Mouse (Mus musculus): ENCODE results near the gene Nudcd3. TPM values are rescaled to one million over a fixed set of nuclear protein-coding genes. Genes with fewer than 3 reads are reported as not detected.
"Not testable (repeated sequence)": the region's sequence is repeated elsewhere in the genome, so short reads cannot be mapped to it uniquely, and the experiment has no call there.

Nudcd3 gene
- total and polyA plus RNA-seq, 3 experiments = 30.7 to 82.2 (median 35.6) TPM

- H3K4me3 ChIP-seq (replicated peaks in 1 of 3; ENCODE audit: low read depth in 2 of 3, low read length in 2 of 3, poor library complexity in 1 of 3); H3K27ac ChIP-seq (ENCODE audit: insufficient read depth, low read depth); H3K9me3 ChIP-seq (replicated peaks; ENCODE audit: low read length); H3K4me1 ChIP-seq (ENCODE audit: control insufficient read depth in 1 of 2, insufficient read depth in 2 of 2); H3K27me3 ChIP-seq (replicated peaks); H3K9ac ChIP-seq (ENCODE audit: insufficient read depth, low read depth); dilution Hi-C loops (cut with MboI; ENCODE audit: extremely low pct_ligation_motif_present, extremely low pct_unique_long_range_greater_than_20kb, low sequenced_read_pairs); in situ Hi-C loops (cut with MboI; ENCODE audit: low pct_ligation_motif_present, low pct_unique_long_range_greater_than_20kb, low sequenced_read_pairs); H3K4me2 ChIP-seq (ENCODE audit: insufficient read depth, low read depth, poor library complexity, severe bottlenecking); H3K36me3 ChIP-seq (replicated peaks in 1 of 2; ENCODE audit: control insufficient read depth in 1 of 2, insufficient read depth in 1 of 2, low read length in 1 of 2); H3K79me2 ChIP-seq (replicated peaks; ENCODE audit: control insufficient read depth, extremely low read depth, insufficient read depth, poor library complexity, severe bottlenecking): not testable (repeated sequence)
- peak; percentile 0; the same call in 1 of the 2 replicates for TF ChIP-seq RAD21 (IDR thresholded peaks at IDR 0.05; ENCODE audit: low read depth, low read length)
- peak in 1 of 2 experiments; percentile 38; a peak in 2 of 4 replicates for TF ChIP-seq CTCF (conservative IDR thresholded peaks at IDR 0.05 in 1 of 2, IDR thresholded peaks at IDR 0.05 in 1 of 2; ENCODE audit: low read depth in 2 of 2, low read length in 2 of 2)
- TF ChIP-seq ZNF384 (IDR thresholded peaks at IDR 0.05; ENCODE audit: low read depth, low read length) = peak; percentile 24; the same call in 1 of the 2 replicates
- TF ChIP-seq SMC3 (IDR thresholded peaks at IDR 0.05; ENCODE audit: low read depth, low read length) = peak; percentile 22; the same call in 1 of the 2 replicates
- peak; percentile 9 for DNase-seq (ENCODE audit: extremely low read depth)
These were observed 103.6 kb downstream of the Nudcd3 start for GRCm38 (mm10) chr11:6096637-6097036.

GRCm38 (mm10) chr11:6086991-6087390 is 113.2 kb downstream of the Nudcd3 start:
- Histone ChIP-seq H3K9me3 (replicated peaks; ENCODE audit: low read length) (no peaks in the 10 kb centered on the region), H3K79me2 (replicated peaks; ENCODE audit: control insufficient read depth, extremely low read depth, insufficient read depth, poor library complexity, severe bottlenecking) (no peaks in the 10 kb centered on the region), H3K9ac (ENCODE audit: insufficient read depth, low read depth) (no peak overlapping the region), H3K4me1 (ENCODE audit: control insufficient read depth in 1 of 2, insufficient read depth in 2 of 2) (no peaks in the 10 kb centered on the region), H3K4me3 (replicated peaks in 1 of 3; ENCODE audit: low read depth in 2 of 3, low read length in 2 of 3, poor library complexity in 1 of 3) (no peak overlapping the region), H3K36me3 (replicated peaks in 1 of 2; ENCODE audit: control insufficient read depth in 1 of 2, insufficient read depth in 1 of 2, low read length in 1 of 2) (no peaks in the 10 kb centered on the region), H3K4me2 (ENCODE audit: insufficient read depth, low read depth, poor library complexity, severe bottlenecking) (no peak overlapping the region), H3K27me3 (replicated peaks) (peaks cover 9% of the 10 kb centered on the region), H3K27ac (ENCODE audit: insufficient read depth, low read depth) (no peak overlapping the region)
- in situ Hi-C loops (cut with MboI; ENCODE audit: low pct_ligation_motif_present, low pct_unique_long_range_greater_than_20kb, low sequenced_read_pairs) = no loop called here
- no peak for DNase-seq (ENCODE audit: extremely low read depth)
- no peak for TF ChIP-seq ETS1 (conservative IDR thresholded peaks at IDR 0.05; ENCODE audit: low read depth, low read length)
- TF ChIP-seq JUND (conservative IDR thresholded peaks at IDR 0.05; ENCODE audit: low read depth, low read length) = no peak
- TF ChIP-seq BHLHE40 (IDR thresholded peaks at IDR 0.05; ENCODE audit: low read depth, low read length) = no peak
- TF ChIP-seq POLR2A (IDR thresholded peaks at IDR 0.05; ENCODE audit: low read depth, low read length) = no peak
- no peak for TF ChIP-seq RAD21 (IDR thresholded peaks at IDR 0.05; ENCODE audit: low read depth, low read length)
- TF ChIP-seq MAFK (IDR thresholded peaks at IDR 0.05; ENCODE audit: insufficient replicate concordance, low read length) = no peak
- dilution Hi-C loops (cut with MboI; ENCODE audit: extremely low pct_ligation_motif_present, extremely low pct_unique_long_range_greater_than_20kb, low sequenced_read_pairs) = no loop called here

DNA sequence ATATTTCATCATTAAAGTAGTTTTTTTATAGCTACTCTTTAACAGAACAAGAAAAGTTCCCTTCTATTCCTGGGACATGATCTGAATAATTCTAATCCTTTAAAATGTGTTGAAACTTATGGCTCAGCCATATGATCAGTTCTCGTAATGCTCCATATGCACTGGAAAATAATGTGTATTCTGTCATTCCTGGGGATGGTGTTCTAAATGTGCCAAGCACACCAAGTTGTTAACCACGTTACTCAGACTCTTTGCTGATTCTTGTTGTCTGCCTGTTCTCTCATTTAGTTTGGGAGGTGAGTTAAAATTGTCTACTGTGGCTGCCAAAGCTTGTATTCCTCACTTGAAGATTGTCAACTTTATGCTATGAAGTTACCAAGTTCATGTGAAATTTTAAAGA is 121.5 kb downstream of the Nudcd3 start:
- in situ Hi-C loops (cut with MboI; ENCODE audit: low pct_ligation_motif_present, low pct_unique_long_range_greater_than_20kb, low sequenced_read_pairs) = loop anchor here (5.0 kb wide), 1 partner anchor 41 kb away; no protein-coding TSS in a partner anchor
- no peak overlapping the region for H3K4me3 ChIP-seq (replicated peaks in 1 of 3; ENCODE audit: low read depth in 2 of 3, low read length in 2 of 3, poor library complexity in 1 of 3)
- no peaks in the 10 kb centered on the region for H3K79me2 ChIP-seq (replicated peaks; ENCODE audit: control insufficient read depth, extremely low read depth, insufficient read depth, poor library complexity, severe bottlenecking)
- no peak overlapping the region for H3K27ac ChIP-seq (ENCODE audit: insufficient read depth, low read depth)
- dilution Hi-C loops (cut with MboI; ENCODE audit: extremely low pct_ligation_motif_present, extremely low pct_unique_long_range_greater_than_20kb, low sequenced_read_pairs) = no loop called here
- no peak overlapping the region for H3K4me2 ChIP-seq (ENCODE audit: insufficient read depth, low read depth, poor library complexity, severe bottlenecking)
- DNase-seq (ENCODE audit: extremely low read depth) = no peak
- no peaks in the 10 kb centered on the region for H3K36me3 ChIP-seq (replicated peaks in 1 of 2; ENCODE audit: control insufficient read depth in 1 of 2, insufficient read depth in 1 of 2, low read length in 1 of 2)
- TF ChIP-seq ZC3H11A (IDR thresholded peaks at IDR 0.05; ENCODE audit: low read depth, low read length) = no peak
- no peak for TF ChIP-seq IRF4 (IDR thresholded peaks at IDR 0.05; ENCODE audit: low read depth, low read length)
- TF ChIP-seq ELF1 (IDR thresholded peaks at IDR 0.05; ENCODE audit: low read depth, low read length) = no peak
- no peak for TF ChIP-seq TCF12 (IDR thresholded peaks at IDR 0.05; ENCODE audit: low read depth, low read length)
- TF ChIP-seq GABPA (IDR thresholded peaks at IDR 0.05; ENCODE audit: insufficient replicate concordance, low read depth, low read length) = no peak
- TF ChIP-seq USF2 (conservative IDR thresholded peaks at IDR 0.05; ENCODE audit: low read depth, low read length) = no peak
- TF ChIP-seq ETS1 (conservative IDR thresholded peaks at IDR 0.05; ENCODE audit: low read depth, low read length) = no peak
- no peak for TF ChIP-seq ZNF384 (IDR thresholded peaks at IDR 0.05; ENCODE audit: low read depth, low read length)
- TF ChIP-seq NELFE (IDR thresholded peaks at IDR 0.05; ENCODE audit: low read depth, low read length) = no peak
- TF ChIP-seq PAX5 (IDR thresholded peaks at IDR 0.05; ENCODE audit: low read length) = no peak
- no peak for TF ChIP-seq UBTF (IDR thresholded peaks at IDR 0.05; ENCODE audit: low read depth, low read length)
- peaks cover 8% of the 10 kb centered on the region for H3K27me3 ChIP-seq (replicated peaks)
- no peaks in the 10 kb centered on the region for H3K9me3 ChIP-seq (replicated peaks; ENCODE audit: low read length)
- H3K4me1 ChIP-seq (ENCODE audit: control insufficient read depth in 1 of 2, insufficient read depth in 2 of 2) = no peaks in the 10 kb centered on the region
- H3K9ac ChIP-seq (ENCODE audit: insufficient read depth, low read depth) = no peak overlapping the region
